Mouse (Mus musculus) G1E (cell line): ENCODE results near the gene Elmod2.

Experiments used
- CTCF ChIP-seq: IDR thresholded peaks from 2 replicates; pipeline ENCODE4 v1.5.1; 2012; ENCODE audit warnings: low read depth, low read length, inconsistent platforms, mixed read lengths
- TAL1 ChIP-seq: conservative IDR thresholded peaks from 2 replicates; pipeline ENCODE4 v1.6.1; 2012; ENCODE audit warnings: low read depth, low read length, inconsistent platforms, mixed read lengths

GRCm38 (mm10) chr8:83309836-83310235 is 22.4 kb downstream of the Elmod2 start:
- no peak for TF ChIP-seq CTCF
- no peak for TF ChIP-seq TAL1
